Mouse (Mus musculus) forebrain, embryonic 14.5 days (tissue): ENCODE data around the gene Fbxl3. TPM values are rescaled to one million over a fixed set of nuclear protein-coding genes. Genes with fewer than 3 reads are reported as not detected.
A peak's percentile ranks its signal among the peaks of the same experiment; 100 is the strongest.

Source experiments
- ATAC-seq: fragments of 200-750 bp; cut with Nextera tagmentation; 2 replicates; pipeline ENCODE4 v1.8.0; 2017; ENCODE audit warnings: mild to moderate bottlenecking, moderate library complexity
- DNase-seq: peaks from one replicate; pipeline ENCODE4 v3.0.0-alpha.2; 2015; ENCODE audit warnings: low spot score
- H3K27ac ChIP-seq: fragments of 300-500 bp; sonication (generic); 2 replicates; pipeline ENCODE4 v1.5.1; 2014; ENCODE audit warnings: low read depth, mild to moderate bottlenecking, control low read depth, low read length, moderate library complexity
- H3K27me3 ChIP-seq: fragments of 300-500 bp; sonication (generic); replicated peaks from 2 replicates; pipeline ENCODE4 v1.6.1; 2014; ENCODE audit warnings: low read length, control low read depth, mixed read lengths; ENCODE audit not compliant: control insufficient read depth, insufficient read depth
- H3K36me3 ChIP-seq: fragments of 300-500 bp; sonication (generic); 2 replicates; pipeline ENCODE4 v1.6.1; 2014; ENCODE audit warnings: low read length, control low read depth; ENCODE audit not compliant: control insufficient read depth, insufficient read depth
- H3K4me1 ChIP-seq: fragments of 300-500 bp; sonication (generic); 2 replicates; pipeline ENCODE4 v1.6.1; 2014; ENCODE audit warnings: antibody characterized with exemption, low read length, control low read depth; ENCODE audit not compliant: control insufficient read depth, insufficient read depth
- H3K4me2 ChIP-seq: fragments of 300-500 bp; sonication (generic); 2 replicates; pipeline ENCODE4 v1.6.1; 2014; ENCODE audit warnings: mild to moderate bottlenecking, control low read depth, low read length
- H3K4me3 ChIP-seq: fragments of 300-500 bp; sonication (generic); 2 replicates; pipeline ENCODE4 v1.5.1; 2014; ENCODE audit warnings: low read depth, low read length, control low read depth
- H3K9ac ChIP-seq: fragments of 300-500 bp; sonication (generic); 2 replicates; pipeline ENCODE4 v1.6.1; 2014; ENCODE audit warnings: mild to moderate bottlenecking, low read length, control low read depth, moderate library complexity
- H3K9me3 ChIP-seq: fragments of 300-500 bp; sonication (generic); replicated peaks from 2 replicates; pipeline ENCODE4 v1.6.1; 2016; ENCODE audit warnings: low read length, control low read depth, mixed read lengths; ENCODE audit not compliant: control insufficient read depth
- WGBS: fragments of 180-500 bp; shearing (Covaris S2); extraction: QIAGEN DNeasy Blood & Tissue Kit; methylation state at CpG from one replicate; pipeline ENCODE4 v1.1.7; 2014; 5-methylcytosine and 5-hydroxymethylcytosine counted together
- polyA plus RNA-seq: library from polyadenylated mRNA; unstranded; fragments of >200 nt; fragmentation: Nextera tagmentation; extraction: Ambion mirVana; gene quantifications from 2 replicates; pipeline ENCODE4 v1.2.1, GENCODE M21; 2014

Gene Fbxl3
- polyA plus RNA-seq, 1 experiment from 2014 or later = 26.9 TPM

DNA sequence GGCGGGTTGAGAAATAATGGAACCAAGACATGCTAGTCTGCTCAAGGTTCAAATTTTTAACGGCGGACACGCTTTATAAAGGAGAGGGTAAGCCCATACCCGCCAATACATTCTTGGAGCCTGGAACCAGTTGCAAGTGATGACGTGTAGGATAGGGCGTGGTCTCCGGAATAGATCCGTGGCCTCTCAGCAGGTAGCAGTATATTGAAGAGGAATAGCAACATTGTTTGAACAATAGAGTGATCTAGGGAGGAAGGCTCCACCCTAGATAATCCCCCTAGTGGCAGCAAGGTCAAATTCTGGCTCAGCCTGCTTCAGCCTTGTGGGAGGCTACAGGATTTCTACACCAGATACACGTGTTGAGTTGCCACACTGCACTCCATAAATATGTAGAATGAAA lies 39.9 kb downstream of the Fbxl3 start:
- Histone ChIP-seq H3K27ac (no peak overlapping the region), H3K27me3 (no peaks in the 10 kb centered on the region), H3K36me3 (no peaks in the 10 kb centered on the region), H3K9ac (no peak overlapping the region), H3K9me3 (no peaks in the 10 kb centered on the region), H3K4me2 (no peak overlapping the region), H3K4me3 (no peak overlapping the region), H3K4me1 (no peaks in the 10 kb centered on the region)
- DNase-seq (no peak), ATAC-seq (no peak)
- WGBS = 89% methylated on average over 10 of the region's 10 CpGs

DNA sequence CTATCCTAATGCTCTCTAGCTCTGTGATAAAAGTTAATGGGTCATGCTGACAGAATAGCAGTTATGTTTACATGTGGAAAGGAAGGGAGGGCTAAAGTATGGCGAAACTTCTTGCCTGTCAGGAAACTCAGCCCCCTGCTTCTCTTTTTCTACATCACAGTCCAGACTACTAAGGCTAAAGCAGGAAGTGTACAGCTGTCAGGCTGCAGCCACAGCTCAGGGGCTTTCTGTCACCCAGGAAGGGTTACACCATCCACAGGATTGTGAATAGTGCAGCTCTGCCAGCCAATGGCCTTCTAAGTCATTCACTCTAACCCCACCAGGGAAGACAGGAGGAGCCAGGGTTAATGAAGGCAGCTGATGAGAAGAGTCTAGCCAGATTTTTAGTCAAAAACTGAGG lies 40.4 kb downstream of the Fbxl3 start:
- H3K36me3 ChIP-seq = no peaks in the 10 kb centered on the region
- H3K4me1 ChIP-seq = no peaks in the 10 kb centered on the region
- 84% methylated on average over 1 of the region's 1 CpGs for WGBS
- no peak overlapping the region for H3K4me2 ChIP-seq
- no peaks in the 10 kb centered on the region for H3K27me3 ChIP-seq
- no peak overlapping the region for H3K9ac ChIP-seq
- ATAC-seq (no peak), DNase-seq (no peak)
- no peaks in the 10 kb centered on the region for H3K9me3 ChIP-seq
- H3K4me3 ChIP-seq = no peak overlapping the region
- no peak overlapping the region for H3K27ac ChIP-seq

DNA sequence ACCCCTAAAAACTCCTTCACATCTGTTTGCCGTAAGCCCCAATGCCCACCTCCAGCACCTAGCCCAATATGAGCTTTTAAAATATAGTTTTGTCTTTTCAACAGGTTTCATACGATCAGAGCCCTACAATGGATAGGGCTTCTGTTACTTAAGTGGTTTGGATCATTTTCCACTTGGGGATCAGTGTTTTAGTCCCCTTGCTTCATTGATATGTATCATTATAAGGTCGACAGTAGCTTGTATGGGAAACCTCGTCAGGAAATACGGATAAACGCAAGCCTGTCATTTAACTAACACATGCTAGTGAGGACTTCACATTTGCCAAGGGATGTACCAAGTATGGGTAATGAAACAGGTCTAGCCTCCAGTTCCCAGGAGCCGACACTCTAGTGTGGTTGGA lies 42.8 kb downstream of the Fbxl3 start:
- Histone ChIP-seq H3K27ac (no peak overlapping the region), H3K9me3 (no peaks in the 10 kb centered on the region), H3K27me3 (no peaks in the 10 kb centered on the region), H3K36me3 (no peaks in the 10 kb centered on the region), H3K4me2 (no peak overlapping the region), H3K4me1 (no peaks in the 10 kb centered on the region), H3K4me3 (no peak overlapping the region), H3K9ac (no peak overlapping the region)
- ATAC-seq (no peak), DNase-seq (no peak)
- WGBS = 90% methylated on average over 7 of the region's 7 CpGs

DNA sequence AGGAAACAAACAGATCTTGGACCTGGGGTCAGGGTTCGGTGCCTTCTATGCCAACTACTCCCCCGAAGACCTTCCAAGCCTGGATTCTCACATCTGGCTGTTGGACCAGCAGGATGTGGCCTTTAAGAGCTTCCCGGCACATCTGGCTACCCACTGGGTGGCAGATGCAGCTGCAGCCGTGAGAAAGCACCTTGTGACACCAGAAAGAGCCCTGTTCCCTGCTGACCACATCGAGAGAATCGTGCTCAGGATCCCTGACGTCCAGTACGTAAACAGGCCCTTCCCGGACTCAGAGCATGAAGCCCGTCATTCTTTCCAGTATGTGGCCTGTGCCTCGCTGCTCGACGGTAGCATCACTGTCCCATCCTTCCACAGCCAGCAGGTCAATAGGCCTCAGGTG lies 44.6 kb downstream of the Fbxl3 start:
- Histone ChIP-seq H3K9ac (no peak overlapping the region), H3K9me3 (no peaks in the 10 kb centered on the region), H3K4me3 (no peak overlapping the region), H3K4me2 (no peak overlapping the region), H3K4me1 (no peaks in the 10 kb centered on the region), H3K27me3 (no peaks in the 10 kb centered on the region), H3K36me3 (no peaks in the 10 kb centered on the region), H3K27ac (no peak overlapping the region)
- DNase-seq (no peak), ATAC-seq (no peak)
- 90% methylated on average over 13 of the region's 13 CpGs for WGBS

DNA sequence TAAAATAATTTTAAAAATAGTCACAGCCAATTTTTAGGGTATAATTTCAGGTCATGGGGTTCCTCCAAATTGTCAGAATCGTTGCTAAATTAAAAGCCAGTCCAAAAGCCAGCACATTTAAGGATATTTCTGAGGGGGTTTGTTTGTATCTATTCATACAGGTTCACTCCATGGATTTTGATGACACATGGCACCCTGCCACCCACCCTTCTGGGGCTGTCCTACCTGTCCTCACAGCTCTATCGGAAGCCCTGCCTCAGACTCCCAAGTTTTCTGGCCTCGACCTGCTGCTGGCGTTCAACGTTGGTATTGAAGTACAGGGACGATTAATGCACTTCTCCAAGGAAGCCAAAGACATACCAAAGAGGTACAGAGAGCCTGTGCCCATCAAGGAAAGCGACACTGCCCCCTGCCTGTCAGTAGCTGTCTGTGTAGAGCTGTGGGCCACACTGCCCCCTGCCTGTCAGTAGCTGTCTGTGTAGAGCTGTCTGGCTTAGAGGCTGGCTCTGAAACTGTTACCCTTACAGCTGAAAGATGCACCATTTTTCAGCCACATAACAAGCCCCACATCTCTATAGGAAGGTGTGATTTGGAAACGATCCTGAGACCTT lies 48.1 kb downstream of the Fbxl3 start:
- Histone ChIP-seq H3K4me3 (no peak overlapping the region), H3K9me3 (no peaks in the 10 kb centered on the region), H3K27ac (no peak overlapping the region), H3K36me3 (no peaks in the 10 kb centered on the region), H3K4me1 (no peaks in the 10 kb centered on the region), H3K9ac (no peak overlapping the region), H3K27me3 (no peaks in the 10 kb centered on the region), H3K4me2 (no peak overlapping the region)
- peak; percentile 59 for DNase-seq
- peak; percentile 85 for ATAC-seq
- WGBS = 38% methylated on average over 8 of the region's 8 CpGs

DNA sequence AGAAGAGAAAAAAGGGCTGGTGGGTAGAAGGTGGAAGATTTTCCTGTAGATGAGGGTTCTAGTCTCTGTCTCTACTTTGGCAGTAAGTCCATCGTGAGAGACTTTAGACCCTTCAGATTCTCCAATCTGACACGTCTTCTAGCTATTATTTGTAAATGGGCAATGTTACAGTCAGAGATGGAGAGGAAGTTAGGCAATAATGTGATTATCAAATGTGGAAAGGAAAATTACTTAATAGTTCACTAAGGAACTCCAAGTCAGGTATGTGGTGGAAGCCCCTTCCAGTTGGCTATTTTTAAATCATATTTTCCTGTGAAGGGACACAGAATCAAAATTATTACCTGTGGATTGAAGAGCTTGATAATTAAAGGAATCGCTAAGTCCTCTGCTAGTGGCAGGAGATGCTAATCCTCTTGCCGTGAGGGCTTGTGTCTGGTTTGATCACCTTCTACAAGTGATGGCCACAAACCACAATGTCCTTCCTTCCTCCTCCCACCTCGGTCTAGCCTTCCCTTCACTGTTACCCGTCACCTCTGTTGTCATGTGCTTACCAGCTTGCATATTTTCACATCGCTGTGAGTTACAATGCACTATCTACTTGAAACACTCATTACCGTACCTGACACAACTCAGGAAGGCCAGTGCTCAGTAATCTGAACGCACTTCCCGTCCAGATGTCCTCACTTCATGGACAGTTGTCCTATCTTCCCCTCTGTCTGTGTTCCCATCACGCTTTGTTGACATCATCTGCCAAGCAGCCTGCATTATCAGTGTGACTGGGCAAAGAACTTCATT lies 50.9 kb downstream of the Fbxl3 start:
- DNase-seq = no peak
- ATAC-seq = no peak
- no peaks in the 10 kb centered on the region for H3K36me3 ChIP-seq

DNA sequence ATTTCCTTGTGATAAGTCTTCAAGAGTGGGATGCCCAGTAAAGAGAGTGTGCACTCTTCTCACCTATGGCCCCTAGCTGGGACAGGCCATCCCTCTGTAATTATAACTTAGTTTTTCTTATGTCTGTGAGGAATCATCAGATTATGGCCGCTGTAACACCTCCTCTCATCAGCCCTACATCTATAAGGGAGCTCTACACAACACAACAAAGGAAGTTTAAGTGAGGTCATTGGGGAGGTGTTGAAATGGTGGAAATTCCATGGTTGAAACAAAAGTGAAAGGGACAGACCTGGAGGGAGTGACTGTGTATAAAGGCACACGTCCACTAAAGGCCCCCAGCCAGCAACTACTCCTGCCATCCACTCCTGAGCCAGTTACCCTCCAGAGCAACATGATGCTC lies 52.7 kb downstream of the Fbxl3 start, which contains the start of gene Acod1:
Acod1 (plus strand) TSS at position 301 of the 400 bp plus-strand sequence.
- H3K9me3 ChIP-seq = no peaks in the 10 kb centered on the region
- WGBS = 70% methylated on average over 2 of the region's 2 CpGs
- no peak within 1 kb of the TSS for H3K4me2 ChIP-seq
- no peaks in the 10 kb centered on the region for H3K4me1 ChIP-seq
- H3K36me3 ChIP-seq = no peaks in the 10 kb centered on the region
- no peak within 1 kb of the TSS for H3K4me3 ChIP-seq
- H3K27ac ChIP-seq = no peak within 1 kb of the TSS
- no peaks in the 10 kb centered on the region for H3K27me3 ChIP-seq
- DNase-seq (no peak), ATAC-seq (no peak)
- H3K9ac ChIP-seq = no peak within 1 kb of the TSS

More for the DNA sequence above, 50.9 kb downstream of the Fbxl3 start:
- H3K27me3 ChIP-seq = no peaks in the 10 kb centered on the region
- WGBS = 86% methylated on average over 11 of the region's 11 CpGs
- H3K9me3 ChIP-seq = no peaks in the 10 kb centered on the region
- no peak overlapping the region for H3K4me2 ChIP-seq
- H3K9ac ChIP-seq = no peak overlapping the region
- H3K27ac ChIP-seq = no peak overlapping the region
- no peak overlapping the region for H3K4me3 ChIP-seq
- H3K4me1 ChIP-seq = no peaks in the 10 kb centered on the region

DNA sequence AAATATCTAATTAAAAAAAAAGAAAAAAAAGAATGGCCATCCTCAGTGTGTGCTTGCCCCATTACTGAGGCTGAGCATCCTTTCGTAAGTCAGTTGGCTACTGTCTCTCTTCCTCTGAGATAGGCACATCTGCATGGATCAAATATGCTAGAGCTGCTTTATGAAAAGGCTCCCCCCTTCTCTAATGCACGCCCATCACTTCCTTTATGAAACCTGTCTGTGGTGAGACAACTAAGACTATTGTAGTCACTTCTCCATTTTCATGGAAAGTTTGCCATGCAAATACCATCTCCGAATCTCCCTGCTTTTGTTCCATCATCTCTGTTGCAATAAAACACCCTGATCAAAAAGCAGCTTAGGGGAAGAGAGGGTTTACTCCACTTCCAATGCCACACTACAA lies 62.4 kb downstream of the Fbxl3 start:
- no peak overlapping the region for H3K4me3 ChIP-seq
- H3K9ac ChIP-seq = no peak overlapping the region
- ATAC-seq (no peak), DNase-seq (no peak)
- 88% methylated on average over 3 of the region's 3 CpGs for WGBS
- no peak overlapping the region for H3K4me2 ChIP-seq
- no peaks in the 10 kb centered on the region for H3K36me3 ChIP-seq
- H3K4me1 ChIP-seq = no peaks in the 10 kb centered on the region
- H3K27me3 ChIP-seq = no peaks in the 10 kb centered on the region
- H3K9me3 ChIP-seq = no peaks in the 10 kb centered on the region
- no peak overlapping the region for H3K27ac ChIP-seq

DNA sequence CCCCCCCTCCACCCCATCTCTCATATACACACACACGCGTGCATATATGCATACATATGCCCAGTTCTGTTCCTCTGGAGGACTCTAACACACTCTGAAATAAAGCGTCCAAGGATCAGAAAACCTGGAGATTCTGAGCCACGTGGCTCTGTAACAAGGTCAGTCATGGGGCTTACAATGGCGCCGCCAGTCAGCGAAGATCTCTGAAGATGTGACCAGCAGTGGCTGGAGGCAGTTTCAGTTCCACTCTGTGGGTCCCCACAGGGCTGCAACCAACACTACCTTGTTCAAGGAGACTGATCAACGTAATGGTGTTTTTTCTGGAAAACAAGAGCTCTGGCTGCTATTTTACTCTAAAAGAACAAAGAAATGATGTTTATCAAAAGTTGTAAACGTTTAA lies 65.3 kb downstream of the Fbxl3 start:
- no peak overlapping the region for H3K27ac ChIP-seq
- H3K4me1 ChIP-seq = no peaks in the 10 kb centered on the region
- WGBS = 86% methylated on average over 9 of the region's 9 CpGs
- H3K4me2 ChIP-seq = no peak overlapping the region
- no peaks in the 10 kb centered on the region for H3K36me3 ChIP-seq
- H3K9me3 ChIP-seq = no peaks in the 10 kb centered on the region
- ATAC-seq (no peak), DNase-seq (no peak)
- H3K9ac ChIP-seq = no peak overlapping the region
- no peak overlapping the region for H3K4me3 ChIP-seq
- H3K27me3 ChIP-seq = no peaks in the 10 kb centered on the region
